Mouse (Mus musculus) hindbrain, embryonic 12.5 days (tissue): ENCODE data around the gene Ptprn2. TPM values are rescaled to one million over a fixed set of nuclear protein-coding genes. Genes with fewer than 3 reads are reported as not detected.

Experiments used
- ATAC-seq: fragments of 200-750 bp; cut with Nextera tagmentation; 2 replicates; pipeline ENCODE4 v1.8.0; 2017; ENCODE audit warnings: moderate TSS enrichment; ENCODE audit not compliant: low FRiP score
- H3K27ac ChIP-seq: fragments of 300-500 bp; sonication (generic); 2 replicates; pipeline ENCODE4 v1.5.1; 2016; ENCODE audit warnings: mild to moderate bottlenecking
- H3K27me3 ChIP-seq: fragments of 300-500 bp; sonication (generic); 2 replicates; pipeline ENCODE4 v1.6.1; 2016; ENCODE audit warnings: mild to moderate bottlenecking
- H3K36me3 ChIP-seq: fragments of 300-500 bp; sonication (generic); 2 replicates; pipeline ENCODE4 v1.6.1; 2016; ENCODE audit warnings: mild to moderate bottlenecking
- H3K4me1 ChIP-seq: fragments of 300-500 bp; sonication (generic); 2 replicates; pipeline ENCODE4 v1.6.1; 2016
- H3K4me2 ChIP-seq: fragments of 300-500 bp; sonication (generic); replicated peaks from 2 replicates; pipeline ENCODE4 v1.6.1; 2016; ENCODE audit warnings: mild to moderate bottlenecking
- H3K4me3 ChIP-seq: fragments of 300-500 bp; sonication (generic); 2 replicates; pipeline ENCODE4 v1.5.1; 2016; ENCODE audit warnings: mild to moderate bottlenecking
- H3K9ac ChIP-seq: fragments of 300-500 bp; sonication (generic); 2 replicates; pipeline ENCODE4 v1.6.1; 2016; ENCODE audit warnings: mild to moderate bottlenecking, moderate library complexity
- H3K9me3 ChIP-seq: fragments of 300-500 bp; sonication (generic); replicated peaks from 2 replicates; pipeline ENCODE4 v1.6.1; 2016; ENCODE audit warnings: mild to moderate bottlenecking
- WGBS: fragments of 180-500 bp; shearing (Covaris S2); methylation state at CpG from one replicate; pipeline ENCODE4 v1.1.7; 2016; 5-methylcytosine and 5-hydroxymethylcytosine counted together
- polyA plus RNA-seq: library from polyadenylated mRNA; unstranded; fragments of >200 nt; fragmentation: Nextera tagmentation; extraction: Ambion mirVana; gene quantifications from 2 replicates; pipeline ENCODE4 v1.2.1, GENCODE M21; 2016

Gene Ptprn2
- polyA plus RNA-seq, 1 experiment from 2014 or later: 7.5 TPM

DNA sequence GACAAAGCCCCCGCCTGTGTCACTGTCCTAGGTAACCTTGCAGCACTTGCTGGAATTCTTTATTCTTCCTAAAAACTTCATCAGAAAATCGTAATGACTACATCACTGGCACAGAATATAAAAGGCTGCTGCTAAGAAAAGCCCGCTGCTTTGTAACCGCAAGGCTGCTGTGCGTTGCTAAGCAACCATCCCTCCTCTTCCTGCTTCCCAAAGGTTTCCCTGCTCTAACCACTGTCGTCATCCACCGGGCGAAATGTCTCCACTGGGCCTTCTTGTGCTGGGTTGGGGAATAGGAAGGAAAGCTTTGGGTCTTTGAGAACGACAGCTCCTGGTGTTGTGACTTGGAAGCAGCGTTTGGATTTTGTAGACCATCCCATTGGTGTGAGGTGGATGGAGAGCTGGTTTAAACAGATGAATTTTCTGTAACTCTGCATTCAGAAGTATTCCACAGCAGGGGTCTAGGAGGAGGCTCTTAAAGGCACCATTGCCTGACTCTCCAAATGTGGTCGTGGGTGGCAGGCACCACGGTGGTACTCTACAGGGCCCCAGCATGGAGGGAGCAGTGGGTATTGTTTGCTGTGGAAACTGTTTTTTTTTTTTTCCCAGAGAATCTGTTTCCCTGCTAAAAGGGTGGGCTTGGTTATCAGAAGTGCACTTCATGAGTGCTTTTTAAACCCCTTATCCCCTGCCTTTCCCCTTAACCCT lies 711.4 kb downstream of the Ptprn2 start:
- Histone ChIP-seq H3K4me2 (peak overlapping the region; percentile 42), H3K36me3 (peaks cover 6% of the 10 kb centered on the region; the same call in 1 of the 2 replicates), H3K27ac (peak overlapping the region; percentile 81), H3K4me3 (no peak overlapping the region), H3K4me1 (peaks cover 63% of the 10 kb centered on the region), H3K9ac (0 out of 2 replicates have a peak overlapping the region, but pooled peaks have one; percentile 2), H3K9me3 (no peaks in the 10 kb centered on the region), H3K27me3 (no peaks in the 10 kb centered on the region)
- peak; percentile 72 for ATAC-seq
- 3% methylated on average over 12 of the region's 12 CpGs for WGBS

DNA sequence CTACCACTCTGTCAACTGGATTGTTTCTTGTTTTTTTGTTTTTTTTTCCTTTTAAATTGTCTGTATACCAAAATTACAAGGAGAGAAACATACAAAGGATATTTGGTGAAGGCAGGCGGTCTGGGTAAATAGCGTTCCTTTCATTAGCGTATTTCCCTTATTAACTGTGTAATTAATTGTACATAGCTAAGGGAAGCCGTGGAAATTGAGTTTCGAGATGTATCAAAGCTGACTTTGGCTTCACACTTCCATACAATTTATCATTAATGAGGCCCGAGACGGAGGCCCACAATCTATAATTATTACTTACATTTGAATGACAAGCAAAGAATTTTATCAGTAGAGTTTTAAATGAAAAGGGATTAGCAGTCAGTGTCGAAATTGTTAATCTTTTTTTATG lies 712.6 kb downstream of the Ptprn2 start:
- H3K4me1 ChIP-seq: peaks cover 72% of the 10 kb centered on the region
- WGBS: 53% methylated on average over 8 of the region's 8 CpGs
- H3K27me3 ChIP-seq: no peaks in the 10 kb centered on the region
- no peak overlapping the region for H3K4me2 ChIP-seq
- H3K9me3 ChIP-seq: no peaks in the 10 kb centered on the region
- no peak for ATAC-seq
- H3K36me3 ChIP-seq: peaks cover 6% of the 10 kb centered on the region; the same call in 1 of the 2 replicates
- H3K9ac ChIP-seq: no peak overlapping the region
- H3K27ac ChIP-seq: peak overlapping the region; percentile 75; the same call in 1 of the 2 replicates
- no peak overlapping the region for H3K4me3 ChIP-seq

DNA sequence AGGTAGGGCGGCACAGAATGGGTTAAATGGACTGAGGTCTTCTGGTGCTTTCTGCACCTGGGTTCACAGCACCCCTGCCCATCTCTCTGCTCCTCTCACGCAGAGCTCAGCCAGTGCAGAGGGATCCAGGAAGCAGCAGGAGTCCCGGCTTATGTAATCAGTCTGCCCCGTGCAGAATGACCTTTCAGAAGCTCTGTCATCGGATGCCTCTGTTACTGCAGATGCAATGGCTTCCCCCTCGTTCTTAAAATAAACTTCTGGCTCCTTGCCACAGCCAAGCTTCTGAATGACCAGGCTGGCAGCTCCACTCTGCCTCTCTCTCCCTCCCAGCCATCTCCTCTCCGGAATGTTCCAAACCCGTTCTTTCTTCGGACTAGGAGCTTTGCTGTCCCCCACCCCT lies 714.6 kb downstream of the Ptprn2 start:
- H3K9ac ChIP-seq: peak overlapping the region; percentile 19; the same call in 1 of the 2 replicates
- no peak overlapping the region; the same call in 1 of the 2 replicates for H3K4me2 ChIP-seq
- no peak overlapping the region for H3K4me3 ChIP-seq
- no peaks in the 10 kb centered on the region for H3K36me3 ChIP-seq
- H3K9me3 ChIP-seq: no peaks in the 10 kb centered on the region
- ATAC-seq: no peak
- no peaks in the 10 kb centered on the region for H3K27me3 ChIP-seq
- peak overlapping the region; percentile 46; the same call in 1 of the 2 replicates for H3K27ac ChIP-seq
- WGBS: 22% methylated on average over 9 of the region's 9 CpGs
- H3K4me1 ChIP-seq: peaks cover 76% of the 10 kb centered on the region

DNA sequence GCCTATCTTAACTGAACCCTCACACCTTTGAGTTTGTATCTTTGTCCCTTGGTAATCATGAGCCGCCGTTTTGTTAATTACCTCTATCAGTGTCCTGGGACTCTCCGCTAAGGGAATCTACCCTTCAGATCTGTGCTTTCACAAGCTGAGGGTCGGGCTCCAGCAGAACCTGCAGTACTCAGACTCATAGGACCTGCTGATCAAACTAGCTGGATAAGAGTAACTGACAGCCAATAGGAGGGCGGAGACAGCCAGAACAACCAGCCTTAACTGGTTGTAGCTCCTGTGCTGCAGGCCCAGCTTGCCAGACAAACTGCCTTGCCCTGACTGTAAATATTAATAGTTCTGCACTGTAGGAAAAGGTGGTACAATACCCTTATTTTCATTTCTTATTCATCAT lies 715.1 kb downstream of the Ptprn2 start:
- H3K4me2 ChIP-seq: no peak overlapping the region
- WGBS: 52% methylated on average over 5 of the region's 5 CpGs
- H3K36me3 ChIP-seq: no peaks in the 10 kb centered on the region
- H3K27ac ChIP-seq: peak overlapping the region; percentile 46; the same call in 1 of the 2 replicates
- H3K4me3 ChIP-seq: no peak overlapping the region
- ATAC-seq: no peak
- no peaks in the 10 kb centered on the region for H3K27me3 ChIP-seq
- no peaks in the 10 kb centered on the region for H3K9me3 ChIP-seq
- H3K9ac ChIP-seq: peak overlapping the region; percentile 19; the same call in 1 of the 2 replicates
- peaks cover 71% of the 10 kb centered on the region for H3K4me1 ChIP-seq

DNA sequence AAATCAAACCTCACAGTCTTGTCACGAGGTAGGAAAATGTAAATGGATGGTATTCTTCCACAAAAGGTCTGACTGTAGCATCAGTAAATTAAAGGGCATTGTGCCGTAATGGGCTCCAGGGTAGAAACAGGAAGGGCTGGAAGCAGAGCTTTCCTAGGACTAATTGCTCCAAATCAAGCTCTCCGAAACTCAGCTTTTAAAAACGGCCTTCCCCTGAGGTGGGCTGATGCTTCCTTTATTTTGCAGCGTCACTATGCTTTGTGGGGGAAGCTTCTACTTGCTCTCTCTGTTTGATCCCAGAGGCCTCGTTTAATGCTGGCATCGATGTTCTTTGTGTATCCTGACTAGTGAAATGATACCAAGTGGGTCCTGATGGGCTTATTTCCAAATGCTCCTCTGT lies 718.0 kb downstream of the Ptprn2 start:
- Histone ChIP-seq H3K9ac (no peak overlapping the region), H3K4me2 (no peak overlapping the region), H3K36me3 (no peaks in the 10 kb centered on the region), H3K27ac (peak overlapping the region; percentile 52; the same call in 1 of the 2 replicates), H3K4me3 (no peak overlapping the region), H3K9me3 (no peaks in the 10 kb centered on the region), H3K27me3 (no peaks in the 10 kb centered on the region), H3K4me1 (peaks cover 49% of the 10 kb centered on the region)
- ATAC-seq: no peak
- WGBS: 54% methylated on average over 7 of the region's 7 CpGs

DNA sequence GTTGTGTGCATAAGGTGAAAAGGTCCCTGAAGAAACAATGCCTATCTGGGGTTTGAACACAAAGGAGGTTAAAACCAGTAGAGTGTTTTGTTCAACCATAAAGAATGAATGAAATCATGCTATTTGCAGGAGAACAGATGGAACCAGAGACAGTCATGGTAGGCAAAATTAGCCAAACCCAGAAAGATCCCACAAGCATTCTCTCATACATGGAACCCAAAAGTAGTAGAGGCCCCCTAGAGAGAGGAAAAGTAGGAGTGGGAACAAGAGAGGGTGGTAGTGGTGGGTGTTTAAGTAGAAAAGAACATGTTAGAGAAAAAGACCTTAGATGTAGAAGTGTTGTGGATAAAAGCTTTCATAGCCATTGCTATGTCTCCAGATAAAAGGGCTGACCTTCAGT lies 719.4 kb downstream of the Ptprn2 start:
- no peak for ATAC-seq
- Histone ChIP-seq H3K27me3 (no peaks in the 10 kb centered on the region), H3K4me2 (no peak overlapping the region), H3K4me1 (peaks cover 35% of the 10 kb centered on the region), H3K9ac (no peak overlapping the region), H3K9me3 (no peaks in the 10 kb centered on the region), H3K36me3 (no peaks in the 10 kb centered on the region), H3K4me3 (no peak overlapping the region), H3K27ac (no peak overlapping the region)

DNA sequence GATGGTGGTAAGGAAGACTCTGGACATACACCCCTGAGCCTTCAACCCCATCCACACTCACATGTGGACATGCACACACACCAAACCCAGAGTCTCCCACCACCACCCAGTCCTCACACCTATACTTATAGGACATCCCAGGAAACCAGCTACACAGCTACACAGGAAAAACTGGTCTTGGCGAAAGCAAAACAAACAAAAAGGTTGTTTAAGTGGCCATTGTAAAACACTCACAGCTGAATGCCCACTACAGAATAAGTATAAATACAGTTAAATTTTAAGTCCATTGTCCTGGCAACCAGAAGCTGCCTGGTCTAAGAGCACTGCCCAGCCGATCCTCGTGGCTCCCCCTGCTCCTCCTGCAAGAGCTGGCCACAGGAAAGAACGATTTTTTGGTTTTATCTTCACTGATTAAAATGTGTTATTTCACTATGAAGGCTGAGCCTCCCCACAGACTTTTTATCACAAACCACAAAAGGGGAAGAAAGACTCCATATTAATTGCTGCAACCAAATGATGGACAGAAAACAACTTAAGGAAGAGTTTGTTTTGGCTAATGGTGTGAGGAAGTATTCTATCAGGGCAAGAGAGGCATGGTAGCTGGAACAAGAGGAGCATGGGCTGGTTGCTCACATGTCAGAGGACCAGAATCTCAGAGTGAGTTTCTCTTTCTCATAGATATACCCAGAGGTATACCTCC lies 722.1 kb downstream of the Ptprn2 start:
- Histone ChIP-seq H3K4me1 (peaks cover 15% of the 10 kb centered on the region), H3K36me3 (peaks cover 8% of the 10 kb centered on the region; the same call in 1 of the 2 replicates), H3K4me2 (no peak overlapping the region), H3K27me3 (no peaks in the 10 kb centered on the region), H3K9ac (no peak overlapping the region), H3K27ac (no peak overlapping the region), H3K9me3 (no peaks in the 10 kb centered on the region), H3K4me3 (no peak overlapping the region)
- WGBS: 80% methylated on average over 4 of the region's 4 CpGs
- no peak for ATAC-seq

DNA sequence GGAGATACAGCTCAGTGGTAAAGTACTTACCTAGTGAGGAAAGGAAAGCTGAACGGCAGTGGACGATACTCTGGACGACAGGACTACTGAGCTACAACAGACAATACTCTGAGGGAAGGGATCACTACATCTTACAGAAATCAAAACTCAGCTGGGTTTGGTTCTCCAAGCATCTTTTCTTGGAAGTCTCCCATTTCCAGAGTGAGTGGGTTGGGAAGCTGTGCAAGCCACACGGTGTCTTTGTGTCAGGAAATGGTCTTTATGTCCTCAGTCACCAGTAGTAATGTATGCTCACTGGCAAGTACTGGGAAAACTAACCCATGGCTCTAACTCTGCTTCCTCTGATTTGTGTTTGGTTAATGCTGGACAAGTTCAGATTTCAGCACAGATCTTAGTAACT lies 724.9 kb downstream of the Ptprn2 start:
- Histone ChIP-seq H3K4me1 (0 out of 2 replicates have a peak, but pooled peaks cover 2% of the 10 kb centered on the region), H3K4me3 (no peak overlapping the region), H3K4me2 (no peak overlapping the region), H3K36me3 (peaks cover 21% of the 10 kb centered on the region), H3K27me3 (no peaks in the 10 kb centered on the region), H3K9ac (no peak overlapping the region), H3K9me3 (no peaks in the 10 kb centered on the region), H3K27ac (no peak overlapping the region)
- 91% methylated on average over 4 of the region's 4 CpGs for WGBS
- ATAC-seq: no peak

DNA sequence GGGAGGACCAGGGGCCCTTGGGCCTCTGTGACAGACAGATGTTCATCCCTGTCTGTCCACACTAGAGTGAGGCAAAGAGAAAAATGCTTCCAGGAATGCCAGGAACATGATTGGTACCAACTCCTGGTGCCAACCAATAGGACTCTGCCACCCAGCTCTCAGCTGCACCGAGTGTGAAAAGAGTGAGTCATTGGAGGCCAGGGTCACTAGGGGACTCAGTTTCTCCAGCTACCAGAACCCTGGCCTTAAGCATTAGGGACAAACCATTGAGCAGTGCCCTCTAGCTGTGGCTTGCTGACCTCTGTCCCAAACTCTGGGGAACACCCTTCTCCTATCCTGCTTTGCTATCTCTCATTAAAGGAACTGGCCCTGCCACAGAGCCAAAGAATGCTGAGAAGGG lies 728.0 kb downstream of the Ptprn2 start:
- no peak overlapping the region for H3K4me2 ChIP-seq
- H3K9ac ChIP-seq: no peak overlapping the region
- 64% methylated on average over 1 of the region's 1 CpGs for WGBS
- peaks cover 39% of the 10 kb centered on the region for H3K36me3 ChIP-seq
- H3K27me3 ChIP-seq: no peaks in the 10 kb centered on the region
- H3K4me3 ChIP-seq: no peak overlapping the region
- H3K4me1 ChIP-seq: no peaks in the 10 kb centered on the region
- H3K27ac ChIP-seq: no peak overlapping the region
- H3K9me3 ChIP-seq: no peaks in the 10 kb centered on the region
- no peak for ATAC-seq

DNA sequence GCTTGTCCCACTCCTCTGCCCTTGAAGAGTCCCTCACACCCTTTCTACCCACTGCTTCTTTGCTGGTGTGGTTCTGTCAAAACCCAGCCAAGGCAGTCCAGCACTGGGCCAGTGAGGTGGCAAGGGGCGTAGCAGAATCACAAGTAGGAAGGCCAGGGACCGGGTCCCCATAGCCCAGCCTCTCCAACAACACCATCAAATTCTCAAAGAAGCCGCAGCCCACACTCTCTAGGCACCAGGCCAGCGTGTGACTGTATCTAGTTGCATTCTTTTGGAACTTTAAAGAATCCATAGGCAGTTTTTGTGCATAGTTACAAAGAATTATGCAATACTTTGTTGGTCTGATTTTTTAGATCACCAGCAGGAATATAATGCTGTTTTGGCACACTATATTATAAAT lies 728.8 kb downstream of the Ptprn2 start:
- H3K4me2 ChIP-seq: no peak overlapping the region
- H3K27ac ChIP-seq: no peak overlapping the region
- H3K9ac ChIP-seq: no peak overlapping the region
- H3K27me3 ChIP-seq: no peaks in the 10 kb centered on the region
- no peak for ATAC-seq
- H3K36me3 ChIP-seq: peaks cover 43% of the 10 kb centered on the region
- H3K4me1 ChIP-seq: no peaks in the 10 kb centered on the region
- no peak overlapping the region for H3K4me3 ChIP-seq
- no peaks in the 10 kb centered on the region for H3K9me3 ChIP-seq
- WGBS: 89% methylated on average over 4 of the region's 4 CpGs

DNA sequence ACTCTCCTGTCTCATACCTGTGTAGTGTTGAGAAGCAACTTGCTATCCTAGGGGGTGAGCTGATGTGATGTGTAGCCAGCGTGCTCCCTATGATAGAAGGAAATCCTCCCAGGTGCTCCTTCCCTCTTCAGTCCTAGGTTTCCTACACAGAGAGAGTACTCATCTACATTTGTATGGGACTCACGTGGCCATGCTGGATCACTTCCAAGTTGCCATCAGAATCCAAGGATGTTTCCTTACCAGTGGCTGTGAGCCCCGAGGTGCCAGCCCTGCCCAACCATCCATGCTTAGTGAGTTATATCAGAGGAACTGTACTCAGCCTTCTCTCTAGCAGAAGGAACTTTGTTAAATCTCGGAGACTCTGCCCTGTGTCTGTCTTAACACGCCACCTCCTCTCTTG lies 729.4 kb downstream of the Ptprn2 start:
- H3K27ac ChIP-seq: no peak overlapping the region
- no peaks in the 10 kb centered on the region for H3K9me3 ChIP-seq
- WGBS: 76% methylated on average over 5 of the region's 5 CpGs
- 0 out of 2 replicates have a peak, but pooled peaks have one; percentile 14 for ATAC-seq
- no peak overlapping the region for H3K4me3 ChIP-seq
- no peak overlapping the region for H3K9ac ChIP-seq
- no peak overlapping the region for H3K4me2 ChIP-seq
- H3K4me1 ChIP-seq: no peaks in the 10 kb centered on the region
- H3K27me3 ChIP-seq: no peaks in the 10 kb centered on the region
- peaks cover 43% of the 10 kb centered on the region for H3K36me3 ChIP-seq

DNA sequence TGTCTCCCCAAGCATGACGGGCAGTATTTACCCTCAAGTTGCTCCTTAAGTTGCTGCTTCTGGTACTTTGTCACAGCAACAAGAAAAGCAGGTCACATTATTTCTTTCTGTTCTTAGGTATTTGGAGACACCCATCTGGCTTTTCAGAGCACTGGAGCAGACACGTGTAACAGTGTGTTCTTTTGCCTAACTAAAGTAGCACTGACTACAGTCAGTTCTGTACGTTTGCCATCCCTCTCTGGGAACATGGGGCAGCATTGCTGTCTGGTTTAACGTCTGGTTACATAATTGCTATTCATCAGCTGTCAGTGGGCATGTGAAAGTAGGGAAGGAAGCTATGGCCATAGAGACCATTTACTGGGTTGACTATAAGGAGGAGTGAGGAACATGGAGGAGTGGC lies 736.4 kb downstream of the Ptprn2 start:
- H3K4me2 ChIP-seq: no peak overlapping the region
- no peaks in the 10 kb centered on the region for H3K4me1 ChIP-seq
- no peaks in the 10 kb centered on the region for H3K27me3 ChIP-seq
- peaks cover 28% of the 10 kb centered on the region for H3K36me3 ChIP-seq
- no peak overlapping the region for H3K9ac ChIP-seq
- no peak for ATAC-seq
- 81% methylated on average over 4 of the region's 4 CpGs for WGBS
- H3K9me3 ChIP-seq: no peaks in the 10 kb centered on the region
- no peak overlapping the region for H3K27ac ChIP-seq
- H3K4me3 ChIP-seq: no peak overlapping the region
